Mouse (Mus musculus) spleen, postnatal 4 days (tissue): ENCODE results near the gene Zfp202.
A peak's percentile ranks its signal among the peaks of the same experiment; 100 is the strongest.
"Not testable (repeated sequence)": the region's sequence is repeated elsewhere in the genome, so short reads cannot be mapped to it uniquely, and the experiment has no call there.

ENCODE experiments used
- DNase-seq, 2 experiments: peaks; one replicate each; pipeline ENCODE4 v3.0.0; 2022; ENCODE audit warnings: low spot score in 2 of 2

Zfp202 gene

DNA sequence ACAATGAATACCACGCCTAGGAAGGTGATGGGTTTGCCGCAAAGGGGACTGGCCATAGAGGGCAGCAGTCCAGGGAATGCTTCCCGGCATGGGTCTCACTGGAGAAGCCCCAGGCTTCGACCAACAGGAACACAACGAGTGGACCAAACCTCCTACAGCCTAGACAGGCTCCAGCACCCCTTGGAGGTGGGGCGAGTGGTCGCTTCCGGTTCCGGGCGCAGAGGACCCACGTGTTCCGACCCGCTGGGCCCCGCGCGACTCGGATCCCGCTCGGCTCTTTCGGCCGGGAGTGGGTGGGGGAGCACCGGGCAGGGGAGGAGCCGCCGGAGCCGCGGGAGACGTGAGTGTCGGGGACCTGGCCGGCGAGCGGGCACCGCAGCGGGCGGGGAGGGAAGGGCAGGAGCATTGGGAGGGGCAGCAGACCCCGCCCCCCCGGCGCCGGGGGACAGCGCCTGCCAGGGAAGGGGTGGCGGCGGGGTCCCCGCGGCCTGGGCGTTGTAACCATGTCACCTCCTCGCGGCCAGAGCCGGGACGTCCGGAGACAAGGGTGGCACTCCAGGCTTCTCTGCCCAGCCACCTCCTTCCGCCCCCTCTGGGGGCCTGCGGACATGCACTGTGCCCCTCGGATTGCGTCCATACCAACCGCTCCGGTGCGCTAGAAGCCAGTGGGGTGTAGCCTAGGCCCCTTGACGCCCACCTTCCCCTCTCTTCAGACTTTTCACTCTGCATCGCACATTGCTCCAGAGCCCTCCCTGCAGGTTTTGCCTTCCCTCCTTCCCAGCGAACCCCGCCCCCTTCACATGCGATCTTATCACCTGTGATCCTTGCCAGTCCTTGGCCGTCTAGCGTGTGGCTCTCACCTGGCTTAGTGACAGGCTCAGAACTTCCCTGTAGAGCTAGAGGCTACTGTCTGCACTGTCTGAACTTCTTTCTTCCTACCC lies at the start of gene Zfp202:
TSS of gene Zfp202 (plus strand) at position 219 of the 941 bp plus-strand sequence.
- DNase-seq = peak; percentile 68 to 82

DNA sequence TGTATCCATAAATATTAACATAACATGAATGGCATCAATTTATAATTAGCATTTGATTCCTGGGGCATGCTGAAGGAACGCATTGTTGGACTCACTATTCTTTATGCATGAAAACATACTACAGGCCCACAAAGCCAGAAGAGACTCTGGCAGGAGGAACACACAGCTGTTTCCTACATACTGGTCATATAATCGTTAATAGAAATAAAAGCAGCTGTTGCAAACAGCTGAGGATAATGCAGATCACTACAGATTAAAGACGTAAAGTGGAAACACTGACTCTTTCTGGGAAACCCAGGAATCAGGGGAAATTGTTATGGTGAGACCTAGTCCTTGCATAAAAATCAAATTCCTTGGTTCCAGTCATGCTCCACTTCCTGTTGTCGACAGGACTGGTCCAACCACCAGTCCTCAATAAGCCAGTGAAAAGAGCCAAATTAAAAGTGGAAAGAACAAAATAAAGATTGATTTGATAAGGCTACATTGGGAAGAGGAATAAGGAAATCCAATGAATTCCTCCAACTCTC lies 36.9 kb upstream of the Zfp202 start:
- DNase-seq = no peak

DNA sequence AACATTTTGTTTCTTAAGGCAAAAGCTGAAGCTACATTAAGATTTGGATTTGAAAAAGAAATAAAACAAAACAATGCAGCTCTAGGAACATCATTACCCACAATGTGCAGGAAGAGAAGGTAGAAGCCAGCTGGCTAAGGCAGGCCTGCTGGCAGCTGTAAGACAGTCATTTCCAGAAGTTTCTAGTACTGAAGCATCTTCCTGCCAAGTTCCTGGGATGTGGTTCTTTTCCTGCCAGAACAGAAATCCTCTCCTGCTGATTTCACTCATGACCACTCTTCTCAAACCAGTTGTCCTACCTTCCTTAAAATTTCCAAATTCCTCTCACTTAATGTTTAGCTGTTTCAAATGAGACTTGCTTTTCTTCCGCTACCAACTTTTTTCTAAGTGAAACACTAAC lies 25.7 kb upstream of the Zfp202 start:
- DNase-seq = no peak

DNA sequence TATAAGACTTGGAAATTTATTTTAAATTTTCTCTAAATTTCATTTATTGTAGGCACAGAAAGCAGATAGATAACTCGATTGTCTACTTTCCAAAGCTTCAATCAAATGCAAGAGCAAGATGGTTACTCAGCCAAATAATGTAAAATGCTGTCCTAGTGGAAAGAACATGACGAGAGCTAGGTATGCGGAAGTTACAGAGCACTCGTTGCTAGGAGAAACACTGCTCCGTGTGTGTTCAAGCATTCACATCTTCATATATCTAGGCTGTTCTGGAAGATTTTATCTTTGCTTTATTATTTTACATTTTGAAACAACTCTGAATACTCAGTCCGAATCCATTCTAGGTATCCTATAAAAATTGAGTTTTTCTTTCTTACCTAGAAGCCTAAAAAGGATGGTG lies 15.1 kb upstream of the Zfp202 start:
- DNase-seq = no peak

DNA sequence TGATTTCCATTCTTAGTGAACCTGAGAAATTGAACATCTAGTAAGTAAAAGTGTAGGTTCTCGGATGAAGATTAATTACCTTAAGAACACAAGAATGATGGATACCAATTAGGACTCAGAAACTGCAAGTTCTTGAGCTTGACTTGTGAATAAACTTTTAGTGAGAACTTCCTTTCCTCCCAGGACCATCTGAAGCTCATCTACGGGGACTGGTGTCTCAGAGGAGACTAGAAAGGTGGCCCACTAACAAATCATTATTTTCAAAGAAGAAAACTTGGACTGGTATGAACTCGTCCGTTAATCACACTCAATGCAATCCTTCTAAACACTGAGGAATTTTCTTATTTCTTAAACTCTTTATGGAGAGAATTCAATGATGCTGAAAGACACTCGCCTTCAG lies 11.5 kb upstream of the Zfp202 start, which contains the start of gene Olfr986:
TSS of gene Olfr986 (plus strand) at position 301 of the 400 bp plus-strand sequence.
- DNase-seq = no peak

DNA sequence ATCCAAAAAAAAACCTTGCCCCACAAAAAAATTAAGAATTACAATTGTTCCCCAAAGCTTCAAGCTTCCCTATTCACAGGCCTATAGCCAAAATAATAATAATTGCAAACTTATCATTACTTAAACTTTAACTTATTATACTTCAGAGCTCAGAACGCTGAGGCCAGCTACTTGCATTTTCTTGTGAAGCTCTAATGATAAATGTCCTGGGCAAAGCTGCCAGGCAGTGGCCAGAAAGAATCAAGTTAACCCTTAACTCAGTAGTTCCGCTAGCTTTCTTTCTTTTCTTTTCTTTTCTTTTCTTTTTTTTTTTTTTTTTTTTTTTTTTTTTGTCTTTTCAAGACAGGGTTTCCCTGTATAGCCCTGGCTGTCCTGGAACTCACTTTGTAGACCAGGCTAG lies 7.0 kb upstream of the Zfp202 start:
- DNase-seq = not testable (repeated sequence)

DNA sequence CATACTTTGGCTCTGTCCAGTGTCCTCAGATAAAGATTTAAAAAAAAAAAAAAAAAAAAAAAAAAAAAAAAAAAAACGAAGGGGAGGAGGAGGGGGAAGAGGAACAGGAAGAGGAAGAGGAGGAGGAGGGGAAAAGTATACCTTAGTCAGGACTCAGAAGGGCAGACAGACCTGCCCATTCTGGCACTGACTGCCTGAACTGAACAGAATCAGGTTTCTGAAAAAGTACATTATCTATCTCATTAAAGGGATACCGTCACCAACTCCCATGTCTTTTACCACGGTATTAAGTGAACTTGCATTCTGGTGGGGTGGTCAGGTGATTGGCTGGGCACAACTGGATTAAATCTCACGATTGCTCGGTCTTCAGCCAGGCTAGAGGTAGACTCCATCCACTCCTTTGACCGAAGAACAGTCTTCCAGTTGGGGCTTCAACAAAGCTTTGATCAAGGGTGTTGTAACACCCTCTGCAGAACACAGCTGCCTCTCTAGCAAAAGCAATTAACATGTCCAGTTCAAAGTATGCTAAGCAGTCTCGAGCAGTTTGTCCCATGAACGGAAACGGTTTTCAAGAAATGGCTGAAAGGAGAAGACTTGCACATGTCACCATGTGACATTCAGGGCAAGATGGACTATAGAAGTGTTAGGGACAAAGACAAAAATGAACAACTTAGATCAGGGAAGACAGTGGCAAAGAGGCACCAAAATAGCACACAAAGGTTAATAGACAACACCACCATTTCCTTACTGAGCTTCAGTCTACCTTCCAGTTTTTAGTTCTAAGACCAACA lies 835 bp upstream of the Zfp202 start:
- no peak for DNase-seq

DNA sequence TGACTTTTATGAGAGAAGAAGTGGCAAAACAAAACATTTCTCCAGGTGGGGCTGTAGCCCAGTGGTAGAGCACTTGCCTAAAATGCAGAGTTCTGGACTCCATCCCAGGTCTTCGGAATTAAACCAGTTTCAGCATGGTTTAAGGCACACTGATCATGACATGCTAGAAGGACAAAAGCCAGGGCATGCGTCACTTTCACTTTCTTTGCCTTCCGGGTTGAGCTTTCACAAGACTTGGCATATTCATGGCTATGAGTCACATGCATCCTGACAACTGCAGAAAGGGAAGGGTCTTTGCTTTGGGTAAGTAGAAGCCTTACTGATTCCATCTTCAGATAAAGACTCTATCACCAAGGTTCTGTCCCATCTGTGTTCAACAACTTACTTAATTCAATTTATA lies 3.9 kb downstream of the Zfp202 start:
- DNase-seq = no peak

DNA sequence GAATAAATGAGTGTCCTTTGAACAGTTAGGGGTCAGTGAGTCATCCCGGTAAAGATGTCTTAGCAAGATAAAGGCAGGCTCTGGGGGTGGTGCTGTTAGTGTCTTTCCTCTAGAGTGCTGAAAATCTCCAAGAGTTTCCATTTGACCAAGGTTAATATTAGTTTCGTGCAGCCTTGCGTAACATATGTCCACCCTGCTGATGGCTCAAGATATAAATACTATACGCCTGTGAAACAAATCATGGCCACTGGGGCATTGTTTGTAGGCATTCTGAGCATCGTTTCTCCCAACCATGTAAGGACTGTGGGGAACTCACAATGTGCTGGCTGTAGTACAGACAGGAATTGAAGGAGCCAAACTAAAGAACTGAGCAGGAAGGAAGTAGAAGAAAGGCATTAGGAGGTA lies 14.4 kb downstream of the Zfp202 start:
- no peak for DNase-seq

DNA sequence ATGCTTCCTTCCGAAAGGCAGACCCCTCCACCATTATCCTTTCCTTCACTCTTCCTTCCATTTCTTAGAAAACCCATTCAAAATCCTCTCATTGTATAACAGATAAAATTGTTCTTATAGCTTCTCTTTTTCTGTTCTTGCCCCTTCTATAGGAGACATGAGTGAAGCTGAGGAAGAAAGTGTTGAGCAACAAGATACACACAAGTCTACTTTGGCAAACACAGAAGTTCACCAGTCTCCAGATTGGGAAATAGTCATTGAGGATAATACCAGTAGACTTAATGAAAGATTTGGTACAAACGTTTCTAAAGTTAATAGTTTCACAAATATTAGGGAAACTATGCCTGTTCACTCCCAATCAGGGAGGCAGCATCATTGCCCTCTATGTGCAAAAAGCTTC lies 18.6 kb downstream of the Zfp202 start:
- no peak for DNase-seq

DNA sequence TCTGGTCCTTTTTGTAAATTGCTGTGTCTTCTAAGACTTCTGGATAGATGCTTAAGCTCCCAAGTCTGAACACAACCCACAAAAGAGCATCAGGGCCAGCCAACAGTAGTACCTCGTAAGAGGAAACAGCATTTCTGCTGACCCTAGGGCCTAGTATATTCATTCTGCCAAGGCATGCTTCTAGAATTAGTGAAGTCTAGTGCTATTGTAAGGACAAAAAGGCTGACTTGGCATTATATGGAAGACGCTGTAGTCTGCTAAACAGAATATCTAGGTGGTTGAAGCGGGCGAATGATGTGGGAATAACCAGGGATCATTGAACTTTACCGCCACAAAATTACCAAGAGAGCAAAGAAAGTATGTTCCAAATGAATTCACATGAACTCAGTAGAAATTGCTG lies 21.9 kb downstream of the Zfp202 start:
- DNase-seq = no peak

DNA sequence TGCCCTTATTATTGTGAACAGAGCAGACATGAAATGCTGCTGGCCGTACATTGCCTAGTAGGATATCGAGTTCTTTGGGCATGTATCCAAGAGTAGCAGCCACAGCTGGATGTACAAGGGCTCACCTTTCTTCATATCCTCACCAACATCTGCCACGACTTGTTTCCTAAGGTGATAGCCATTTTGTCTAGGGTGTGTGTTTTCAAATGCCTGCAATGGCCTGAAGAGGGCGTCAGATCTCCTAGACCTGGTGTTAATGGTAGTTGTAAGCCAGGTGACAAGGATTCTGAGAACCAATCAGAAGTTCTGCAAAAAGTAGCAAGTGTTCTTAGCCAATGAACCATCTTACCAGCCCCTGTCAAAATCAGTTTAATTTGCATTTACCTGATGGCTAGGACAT lies 24.5 kb downstream of the Zfp202 start:
- DNase-seq = no peak

DNA sequence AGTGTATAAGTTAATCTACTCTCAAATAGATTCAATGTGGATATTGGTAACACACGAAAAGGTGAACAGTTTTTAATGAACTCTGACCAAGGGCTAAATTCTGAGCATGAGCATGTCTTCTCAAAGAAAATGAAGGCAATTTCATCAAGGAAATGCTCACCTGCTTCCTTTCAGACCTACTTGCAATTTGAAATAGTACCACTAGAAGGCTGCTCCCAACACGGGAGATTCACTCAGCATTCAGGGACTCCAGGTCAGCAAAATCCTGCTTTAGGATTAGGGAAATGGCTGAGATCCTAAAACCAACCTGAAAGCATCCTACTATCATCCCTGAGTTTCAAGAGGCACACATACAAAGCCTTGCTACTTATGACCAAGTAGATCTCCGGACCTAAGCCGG lies 32.2 kb downstream of the Zfp202 start:
- no peak for DNase-seq

DNA sequence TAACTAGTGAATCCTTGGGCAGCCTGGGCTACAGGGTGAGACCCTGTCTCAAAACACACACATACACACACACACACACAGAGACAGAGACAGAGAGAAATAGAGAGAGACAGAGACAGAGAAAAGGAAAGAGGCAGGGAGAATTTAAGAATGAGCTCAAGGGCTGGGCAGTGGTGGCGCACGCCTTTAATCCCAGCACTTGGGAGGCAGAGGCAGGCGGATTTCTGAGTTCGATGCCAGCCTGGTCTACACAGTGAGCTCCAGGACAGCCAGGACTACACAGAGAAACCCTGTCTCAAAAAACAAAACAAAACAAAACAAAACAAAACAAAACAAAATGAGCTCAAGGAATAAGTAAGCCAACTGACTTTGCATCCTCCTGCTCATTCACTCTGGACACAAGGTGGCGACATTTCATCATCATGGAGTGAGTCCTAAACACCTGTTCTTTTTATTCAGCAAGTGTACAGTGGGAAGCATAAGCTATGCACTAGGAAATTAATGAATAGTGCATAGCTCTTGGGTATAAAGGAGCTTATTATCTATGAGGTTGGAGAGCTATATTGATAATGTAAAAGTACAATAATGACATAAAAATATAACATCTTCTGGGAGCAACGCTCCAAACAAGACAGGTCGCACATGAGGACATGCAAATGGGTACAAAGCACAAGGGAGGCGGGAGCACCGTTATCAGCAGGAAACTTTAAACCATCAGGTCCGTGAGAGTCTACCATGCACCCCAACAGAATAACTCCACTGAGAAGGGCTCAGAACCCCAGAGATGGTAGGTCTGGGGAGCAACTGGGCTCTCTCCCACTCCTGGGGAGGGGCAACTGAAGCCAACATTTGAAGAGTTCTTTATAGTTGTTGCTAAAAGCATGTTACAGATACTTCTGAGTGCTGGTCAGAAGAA lies 36.0 kb downstream of the Zfp202 start:
- DNase-seq = no peak

DNA sequence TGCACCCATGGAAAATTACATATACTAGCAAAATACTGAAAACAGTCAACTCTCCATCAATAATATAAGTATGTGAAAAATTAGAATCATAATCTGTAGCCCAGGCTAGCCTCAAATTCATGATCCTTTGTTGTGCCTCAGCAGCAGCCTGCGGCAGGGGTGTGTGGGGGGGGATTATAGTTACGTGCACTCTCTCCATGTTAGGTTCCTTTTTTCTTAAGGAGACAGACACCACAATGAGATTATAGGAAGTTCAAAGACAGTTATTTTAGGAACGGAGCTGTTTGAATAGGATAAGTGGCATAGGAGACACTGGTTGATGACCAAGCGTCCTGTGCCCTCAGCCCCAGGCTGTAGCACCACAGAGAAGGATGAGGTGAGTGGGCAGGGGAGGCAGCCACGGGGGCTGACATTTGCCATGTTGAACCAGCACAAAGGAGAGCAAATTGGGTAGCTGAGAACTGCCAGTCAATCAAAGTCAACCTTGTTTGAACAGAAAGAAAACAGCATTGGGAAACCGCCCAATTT lies 36.8 kb downstream of the Zfp202 start:
- no peak for DNase-seq

DNA sequence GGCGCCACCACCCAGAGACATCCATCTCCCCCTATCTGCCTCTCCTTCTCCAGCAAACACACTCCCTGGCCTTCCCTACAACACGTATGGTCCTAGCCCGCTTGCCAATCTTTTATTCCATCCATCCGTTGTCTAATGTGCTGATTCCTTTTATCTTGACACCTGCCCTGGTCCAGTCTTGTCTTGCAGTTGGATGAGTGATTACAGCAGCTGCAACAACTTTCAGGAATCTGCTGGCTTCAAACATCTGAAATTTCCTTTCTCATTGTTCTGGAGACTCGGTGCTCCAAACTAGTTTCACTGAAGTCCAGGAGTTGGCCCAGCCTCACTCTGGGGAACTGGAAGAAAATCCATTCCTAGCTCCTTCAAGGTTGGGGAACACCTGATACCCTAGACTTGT lies 37.4 kb downstream of the Zfp202 start:
- no peak for DNase-seq

DNA sequence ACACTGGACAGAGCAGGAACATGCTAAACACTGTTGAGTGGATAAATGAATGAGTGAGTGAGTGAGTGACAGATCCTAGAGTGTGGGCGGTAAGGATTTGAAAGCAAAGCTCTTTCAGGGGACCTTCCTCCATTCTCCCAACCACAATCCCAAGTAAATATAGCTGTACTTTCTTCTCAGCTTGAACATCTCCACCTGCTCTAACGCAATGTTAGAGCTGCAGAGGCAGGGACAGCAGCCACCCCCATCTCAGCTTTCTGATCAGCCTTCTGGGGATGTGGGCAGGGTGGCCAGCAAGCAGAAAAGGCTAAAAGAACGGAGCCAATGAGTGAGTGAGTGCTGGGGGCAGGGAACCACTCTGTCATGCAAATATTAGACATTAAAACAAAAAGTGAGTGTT lies 38.9 kb downstream of the Zfp202 start:
- no peak for DNase-seq

DNA sequence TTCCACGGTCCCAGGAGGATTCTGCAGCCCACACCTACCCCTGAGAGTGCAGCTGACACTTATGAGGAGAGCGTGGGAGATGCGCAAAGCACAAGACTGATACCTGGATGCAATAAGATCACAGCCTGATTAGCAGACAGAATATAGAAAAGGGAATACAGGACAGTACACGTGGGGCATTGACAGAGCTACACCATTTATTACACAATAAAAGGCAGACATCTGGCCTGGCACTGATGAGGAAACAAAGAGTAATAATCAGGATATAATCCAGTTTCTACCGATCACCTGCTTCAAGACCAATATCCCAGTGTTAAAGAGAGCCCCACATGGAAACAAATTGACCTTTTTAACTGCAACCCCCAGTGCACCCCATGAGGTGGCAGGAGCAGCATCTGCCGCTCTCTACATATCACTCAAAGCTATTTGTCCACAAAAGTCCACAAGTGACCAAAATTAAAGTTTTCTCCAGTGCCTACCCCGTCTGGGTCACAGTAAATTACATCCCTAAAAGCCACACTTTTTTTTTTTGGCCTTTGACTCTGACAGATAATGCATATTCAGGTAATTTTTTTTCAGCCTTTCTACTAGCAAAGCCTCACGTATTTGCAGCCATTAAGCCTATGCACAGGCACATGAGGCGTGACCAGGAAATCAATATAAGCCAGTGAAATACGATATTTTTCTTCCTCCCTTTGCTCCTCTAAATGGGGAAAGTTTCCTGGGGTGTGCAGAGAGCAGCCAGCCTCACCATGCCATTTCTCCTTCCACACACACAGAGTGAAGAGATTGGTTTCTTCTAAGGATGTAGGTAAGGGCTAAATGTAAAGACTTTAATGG lies 42.3 kb downstream of the Zfp202 start:
- no peak for DNase-seq

DNA sequence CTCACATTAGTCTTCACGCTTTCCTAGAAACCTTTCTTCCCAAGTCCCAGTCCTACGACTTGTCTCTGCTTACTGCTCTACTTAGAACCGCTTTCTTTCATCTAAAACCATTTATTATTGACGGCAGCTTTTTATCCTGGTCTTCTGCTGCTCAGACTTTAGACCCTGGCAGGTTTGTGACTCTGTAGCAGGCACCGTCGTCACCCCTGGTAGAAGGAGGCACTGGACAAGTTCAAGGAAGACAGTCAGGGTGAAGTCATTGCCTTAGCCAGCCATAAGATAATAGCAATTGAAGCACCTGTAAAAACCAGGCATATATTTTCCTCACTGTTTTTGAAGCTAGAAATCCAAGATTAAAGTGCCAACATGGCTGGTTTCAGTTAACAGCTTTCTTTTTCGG lies 43.1 kb downstream of the Zfp202 start:
- no peak for DNase-seq

DNA sequence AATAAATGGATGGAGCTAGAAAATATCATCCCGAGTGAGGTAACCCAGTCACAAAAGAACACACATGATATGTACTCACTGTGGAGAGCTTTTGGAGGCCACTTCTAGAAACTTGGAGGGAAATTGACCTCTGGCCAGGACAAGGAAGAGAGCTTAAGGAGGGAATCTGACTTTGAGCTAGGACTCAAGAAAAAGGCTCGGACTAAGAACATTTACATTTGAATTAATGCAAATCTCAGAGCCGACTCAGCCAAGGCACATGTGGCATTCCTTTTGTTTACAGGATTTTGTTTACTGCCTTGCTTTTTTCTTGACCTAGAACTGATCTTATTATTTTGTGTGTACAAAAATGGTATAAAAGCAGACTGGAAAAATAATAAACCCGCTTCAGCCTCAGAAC lies 47.6 kb downstream of the Zfp202 start:
- no peak for DNase-seq
